ENCODE assay signal across 7 mouse cellular contexts in genomic region chr3:61466641-61467040, GRCm38 (mm10).
"Had no signal": no experiment of that assay in that cellular context is flagged by ENCODE, and none has a peak within 500 bp of the region (broad histone marks: within the 10 kb centered on the region; RNA-seq: fewer than 3 reads in every experiment).

No protein-coding gene starts in this region.

- H3K9me3 ChIP-seq: limb, embryonic 15.5 days; liver, embryonic 12.5 days; midbrain, embryonic 10.5 days; neural tube, embryonic 13.5 days had no signal

- H3K9ac ChIP-seq: limb, embryonic 15.5 days; liver, embryonic 12.5 days; lung, embryonic 14.5 days; neural tube, embryonic 13.5 days had no signal

- H3K4me1 ChIP-seq: limb, embryonic 15.5 days; liver, embryonic 12.5 days; midbrain, embryonic 10.5 days; neural tube, embryonic 13.5 days had no signal

- H3K36me3 ChIP-seq: limb, embryonic 15.5 days; liver, embryonic 12.5 days; midbrain, embryonic 10.5 days; neural tube, embryonic 13.5 days had no signal

- H3K4me3 ChIP-seq: limb, embryonic 15.5 days; liver, embryonic 12.5 days; midbrain, embryonic 10.5 days; neural tube, embryonic 13.5 days had no signal

- DNase-seq: kidney, postnatal 14 days; thymus, adult 18-20 months had no signal

- H3K4me2 ChIP-seq: limb, embryonic 15.5 days; liver, embryonic 12.5 days; lung, embryonic 14.5 days; neural tube, embryonic 13.5 days had no signal

- H3K27me3 ChIP-seq: limb, embryonic 15.5 days; liver, embryonic 12.5 days; neural tube, embryonic 13.5 days had no signal

- H3K27ac ChIP-seq: limb, embryonic 15.5 days; liver, embryonic 12.5 days; midbrain, embryonic 10.5 days; neural tube, embryonic 13.5 days had no signal

- ATAC-seq: liver, embryonic 12.5 days had no signal
